Mouse (Mus musculus) lung, postnatal 0 days (tissue): ENCODE results near the gene Gm45716. TPM values are rescaled to one million over a fixed set of nuclear protein-coding genes. Genes with fewer than 3 reads are reported as not detected.

Experiments used
- ATAC-seq: fragments of 200-750 bp; cut with Nextera tagmentation; 2 replicates; pipeline ENCODE4 v1.8.0; 2017; ENCODE audit warnings: moderate library complexity
- DNase-seq: peaks from one replicate; pipeline ENCODE4 v3.0.0-alpha.2; 2016; ENCODE audit warnings: low spot score
- H3K27ac ChIP-seq: fragments of 300-500 bp; sonication (generic); 2 replicates; pipeline ENCODE4 v1.5.1; 2014; ENCODE audit warnings: antibody characterized with exemption, mild to moderate bottlenecking, low read length, mixed read lengths
- H3K27me3 ChIP-seq: fragments of 300-500 bp; sonication (generic); replicated peaks from 2 replicates; pipeline ENCODE4 v1.6.1; 2014; ENCODE audit warnings: low read length, mixed read lengths; ENCODE audit not compliant: insufficient read depth
- H3K36me3 ChIP-seq: fragments of 300-500 bp; sonication (generic); 2 replicates; pipeline ENCODE4 v1.6.1; 2014; ENCODE audit warnings: low read length, mixed read lengths; ENCODE audit not compliant: insufficient read depth
- H3K4me1 ChIP-seq: fragments of 300-500 bp; sonication (generic); 2 replicates; pipeline ENCODE4 v1.6.1; 2014; ENCODE audit warnings: antibody characterized with exemption, low read depth, low read length, mixed read lengths; ENCODE audit not compliant: insufficient read depth
- H3K4me2 ChIP-seq: fragments of 300-500 bp; sonication (generic); replicated peaks from 2 replicates; pipeline ENCODE4 v1.6.1; 2014; ENCODE audit warnings: low read depth, mild to moderate bottlenecking, low read length, moderate library complexity, mixed read lengths
- H3K4me3 ChIP-seq: fragments of 300-500 bp; sonication (generic); 2 replicates; pipeline ENCODE4 v1.5.1; 2014; ENCODE audit warnings: low read depth, low read length
- H3K9ac ChIP-seq: fragments of 300-500 bp; sonication (generic); replicated peaks from 2 replicates; pipeline ENCODE4 v1.6.1; 2014; ENCODE audit warnings: low read depth, mild to moderate bottlenecking
- H3K9me3 ChIP-seq: fragments of 300-500 bp; sonication (generic); 2 replicates; pipeline ENCODE4 v1.6.1; 2016; ENCODE audit warnings: low read length, mixed read lengths
- CTCF ChIP-seq: IDR thresholded peaks from 2 replicates; pipeline ENCODE4 v1.5.1; 2016; ENCODE audit warnings: antibody characterized with exemption, mild to moderate bottlenecking
- EP300 ChIP-seq: IDR thresholded peaks from 2 replicates; pipeline ENCODE4 v1.6.1; 2016; ENCODE audit warnings: antibody characterized with exemption, mild to moderate bottlenecking, control low read depth
- WGBS: fragments of 180-500 bp; shearing (Covaris S2); extraction: QIAGEN DNeasy Blood & Tissue Kit; methylation state at CpG from one replicate; pipeline ENCODE4 v1.1.7; 2014; 5-methylcytosine and 5-hydroxymethylcytosine counted together
- polyA plus RNA-seq: library from polyadenylated mRNA; unstranded; fragments of >200 nt; fragmentation: Nextera tagmentation; extraction: Ambion mirVana; gene quantifications from 2 replicates; pipeline ENCODE4 v1.2.1, GENCODE M21; 2015

The Gm45716 gene
- polyA plus RNA-seq, 1 experiment from 2014 or later = 11.9 TPM

- TF ChIP-seq EP300 (peak; percentile 63), CTCF (peak; percentile 79)
- H3K9me3 ChIP-seq = no peaks in the 10 kb centered on the region
- H3K9ac ChIP-seq = no peak overlapping the region
- no peak overlapping the region for H3K4me3 ChIP-seq
- no peak overlapping the region for H3K27ac ChIP-seq
- no peak overlapping the region for H3K4me2 ChIP-seq
- no peaks in the 10 kb centered on the region for H3K27me3 ChIP-seq
- DNase-seq (peak; percentile 58), ATAC-seq (peak; percentile 25; the same call in 1 of the 2 replicates)
- H3K36me3 ChIP-seq = no peaks in the 10 kb centered on the region
- H3K4me1 ChIP-seq = no peaks in the 10 kb centered on the region
- 19% methylated on average over 6 of the region's 6 CpGs for WGBS
These were observed 19.7 kb upstream of the Gm45716 start for GRCm38 (mm10) chr11:90167771-90168170.

- TF ChIP-seq EP300 = no peak
- peak; percentile 51 for TF ChIP-seq CTCF
- Histone ChIP-seq H3K9ac (no peak overlapping the region), H3K4me3 (no peak overlapping the region), H3K36me3 (no peaks in the 10 kb centered on the region), H3K9me3 (no peaks in the 10 kb centered on the region), H3K4me2 (no peak overlapping the region), H3K27me3 (no peaks in the 10 kb centered on the region), H3K4me1 (no peaks in the 10 kb centered on the region), H3K27ac (no peak overlapping the region)
- DNase-seq (peak; percentile 30), ATAC-seq (no peak)
- WGBS = 89% methylated on average over 10 of the region's 10 CpGs
These were observed 19.0 kb upstream of the Gm45716 start for GRCm38 (mm10) chr11:90168338-90169065.

GRCm38 (mm10) chr11:90169200-90170013, 18.1 kb upstream of the Gm45716 start:
- Histone ChIP-seq H3K27me3 (no peaks in the 10 kb centered on the region), H3K4me1 (no peaks in the 10 kb centered on the region), H3K4me2 (peak overlapping the region; percentile 44), H3K9me3 (no peaks in the 10 kb centered on the region), H3K27ac (no peak overlapping the region), H3K4me3 (no peak overlapping the region), H3K36me3 (no peaks in the 10 kb centered on the region), H3K9ac (no peak overlapping the region)
- DNase-seq (no peak), ATAC-seq (peak; percentile 41)
- 49% methylated on average over 20 of the region's 20 CpGs for WGBS
- TF ChIP-seq EP300 (no peak), CTCF (no peak)

GRCm38 (mm10) chr11:90170014-90170320, 17.5 kb upstream of the Gm45716 start:
- Histone ChIP-seq H3K27ac (no peak overlapping the region), H3K36me3 (no peaks in the 10 kb centered on the region), H3K9ac (no peak overlapping the region), H3K4me1 (no peaks in the 10 kb centered on the region), H3K4me2 (peak overlapping the region; percentile 44), H3K27me3 (no peaks in the 10 kb centered on the region), H3K9me3 (no peaks in the 10 kb centered on the region), H3K4me3 (no peak overlapping the region)
- ATAC-seq (peak; percentile 85), DNase-seq (peak; percentile 84)
- peak; percentile 99 for TF ChIP-seq CTCF
- TF ChIP-seq EP300 = peak; percentile 21; the same call in 1 of the 2 replicates
- 3% methylated on average over 7 of the region's 7 CpGs for WGBS

- ATAC-seq = 0 out of 2 replicates have a peak, but pooled peaks have one; percentile 16
- no peaks in the 10 kb centered on the region for H3K4me1 ChIP-seq
- H3K36me3 ChIP-seq = no peaks in the 10 kb centered on the region
- no peak for TF ChIP-seq EP300
- TF ChIP-seq CTCF = no peak
- H3K9ac ChIP-seq = no peak overlapping the region
- H3K9me3 ChIP-seq = no peaks in the 10 kb centered on the region
- no peak overlapping the region for H3K27ac ChIP-seq
- H3K4me2 ChIP-seq = no peak overlapping the region
- peak; percentile 22 for DNase-seq
- no peak overlapping the region for H3K4me3 ChIP-seq
- 81% methylated on average over 6 of the region's 6 CpGs for WGBS
- no peaks in the 10 kb centered on the region for H3K27me3 ChIP-seq
These were observed 15.2 kb upstream of the Gm45716 start for GRCm38 (mm10) chr11:90172331-90172730.

- H3K4me2 ChIP-seq = no peak overlapping the region
- no peak overlapping the region for H3K27ac ChIP-seq
- no peaks in the 10 kb centered on the region for H3K4me1 ChIP-seq
- 88% methylated on average over 14 of the region's 14 CpGs for WGBS
- TF ChIP-seq CTCF = no peak
- no peak for TF ChIP-seq EP300
- H3K4me3 ChIP-seq = no peak overlapping the region
- H3K9me3 ChIP-seq = no peaks in the 10 kb centered on the region
- no peak for ATAC-seq
- H3K36me3 ChIP-seq = no peaks in the 10 kb centered on the region
- no peak for DNase-seq
- H3K27me3 ChIP-seq = no peaks in the 10 kb centered on the region
- H3K9ac ChIP-seq = no peak overlapping the region
These were observed 11.7 kb upstream of the Gm45716 start for GRCm38 (mm10) chr11:90175634-90176300.
